Mouse (Mus musculus): ENCODE measurements at regions not wholly inside any gene's neighbourhood (a gene's known extent, or its start where the extent isn't known, plus 50 kb on each side); places are given as distances from the start of the nearest gene placed in this dataset.
"Not testable (repeated sequence)": the region's sequence is repeated elsewhere in the genome, so short reads cannot be mapped to it uniquely, and the experiment has no call there.

- no peak for DNase-seq
These were observed 88.4 kb upstream of the Klf13 start for GRCm38 (mm10) chr7:64027100-64027499.

- DNase-seq = no peak
These were observed 86.4 kb upstream of the Klf13 start for GRCm38 (mm10) chr7:64025155-64025554.

GRCm38 (mm10) chr7:64024253-64024652 is 85.5 kb upstream of the Klf13 start:
- DNase-seq = no peak

GRCm38 (mm10) chr7:64022711-64023468 is 84.2 kb upstream of the Klf13 start:
- DNase-seq = no peak

- no peak for DNase-seq
These were observed 82.8 kb upstream of the Klf13 start for GRCm38 (mm10) chr7:64021241-64022108.

- DNase-seq = no peak
These were observed 79.4 kb upstream of the Klf13 start for GRCm38 (mm10) chr7:64018107-64018506.

GRCm38 (mm10) chr7:64016874-64017273 is 78.2 kb upstream of the Klf13 start:
- no peak for DNase-seq

- DNase-seq = not testable (repeated sequence)
These were observed 76.4 kb upstream of the Klf13 start for GRCm38 (mm10) chr7:64015136-64015535.

- no peak for DNase-seq
These were observed 75.5 kb upstream of the Klf13 start for GRCm38 (mm10) chr7:64014227-64014626.

GRCm38 (mm10) chr7:64013023-64013547 is 74.4 kb upstream of the Klf13 start:
- no peak for DNase-seq

GRCm38 (mm10) chr7:64012268-64012601 is 73.5 kb upstream of the Klf13 start:
- DNase-seq = no peak

GRCm38 (mm10) chr7:64011563-64012267 is 73.0 kb upstream of the Klf13 start:
- DNase-seq = no peak

GRCm38 (mm10) chr7:64010640-64011039 is 71.9 kb upstream of the Klf13 start:
- DNase-seq = no peak

GRCm38 (mm10) chr7:64007766-64008165 is 69.1 kb upstream of the Klf13 start:
- no peak for DNase-seq

- DNase-seq = no peak
These were observed 68.2 kb upstream of the Klf13 start for GRCm38 (mm10) chr7:64006935-64007334.

GRCm38 (mm10) chr7:64005765-64006164 is 67.0 kb upstream of the Klf13 start:
- DNase-seq = no peak

GRCm38 (mm10) chr7:64003904-64004303 is 65.2 kb upstream of the Klf13 start:
- DNase-seq = no peak

GRCm38 (mm10) chr7:64001611-64002111 is 62.9 kb upstream of the Klf13 start:
- no peak for DNase-seq

GRCm38 (mm10) chr7:63998995-63999960 is 60.6 kb upstream of the Klf13 start:
- DNase-seq = no peak

- DNase-seq = no peak
These were observed 59.3 kb upstream of the Klf13 start for GRCm38 (mm10) chr7:63997997-63998396.

GRCm38 (mm10) chr7:63996581-63997098 is 57.9 kb upstream of the Klf13 start:
- DNase-seq = no peak

All from kidney, adult 8-10 months (tissue).